Mouse (Mus musculus) neural tube, embryonic 15.5 days (tissue): Measurements from ENCODE around the gene Aes. TPM values are rescaled to one million over a fixed set of nuclear protein-coding genes. Genes with fewer than 3 reads are reported as not detected.

Experiments used
- ATAC-seq: fragments of 200-750 bp; cut with Nextera tagmentation; 2 replicates; pipeline ENCODE4 v1.8.0; 2017; ENCODE audit warnings: mild to moderate bottlenecking, moderate TSS enrichment, moderate library complexity; ENCODE audit not compliant: low FRiP score
- H3K27ac ChIP-seq: fragments of 300-500 bp; sonication (generic); replicated peaks from 2 replicates; pipeline ENCODE4 v1.5.1; 2015; ENCODE audit warnings: mild to moderate bottlenecking, inconsistent platforms
- H3K27me3 ChIP-seq: fragments of 300-500 bp; sonication (generic); replicated peaks from 2 replicates; pipeline ENCODE4 v1.6.1; 2015; ENCODE audit warnings: inconsistent platforms
- H3K36me3 ChIP-seq: fragments of 300-500 bp; sonication (generic); 2 replicates; pipeline ENCODE4 v1.6.1; 2015; ENCODE audit warnings: inconsistent platforms
- H3K4me1 ChIP-seq: fragments of 300-500 bp; sonication (generic); 2 replicates; pipeline ENCODE4 v1.6.1; 2015; ENCODE audit warnings: inconsistent platforms
- H3K4me2 ChIP-seq: fragments of 300-500 bp; sonication (generic); 2 replicates; pipeline ENCODE4 v1.6.1; 2015; ENCODE audit warnings: inconsistent platforms, mild to moderate bottlenecking, moderate library complexity
- H3K4me3 ChIP-seq: fragments of 300-500 bp; sonication (generic); replicated peaks from 2 replicates; pipeline ENCODE4 v1.5.1; 2015; ENCODE audit warnings: mild to moderate bottlenecking, inconsistent platforms
- H3K9ac ChIP-seq: fragments of 300-500 bp; sonication (generic); replicated peaks from 2 replicates; pipeline ENCODE4 v1.6.1; 2015; ENCODE audit warnings: mild to moderate bottlenecking, inconsistent platforms
- H3K9me3 ChIP-seq: fragments of 300-500 bp; sonication (generic); replicated peaks from 2 replicates; pipeline ENCODE4 v1.6.1; 2016; ENCODE audit warnings: inconsistent platforms
- WGBS: fragments of 180-500 bp; shearing (Covaris S2); methylation state at CpG from one replicate; pipeline ENCODE4 v1.1.7; 2015; ENCODE audit warnings: mixed read lengths; 5-methylcytosine and 5-hydroxymethylcytosine counted together
- polyA plus RNA-seq: library from polyadenylated mRNA; unstranded; fragments of >200 nt; fragmentation: Nextera tagmentation; extraction: Ambion mirVana; gene quantifications from 2 replicates; pipeline ENCODE4 v1.2.1, GENCODE M21; 2015

The Aes gene
- polyA plus RNA-seq, 1 experiment from 2014 or later, result 825 TPM

- peaks cover 69% of the 10 kb centered on the region for H3K27me3 ChIP-seq
- WGBS, result 84% methylated on average over 7 of the region's 7 CpGs
- no peak for ATAC-seq
These were observed 33.3 kb downstream of the Aes start for GRCm38 (mm10) chr10:81592631-81593030.

GRCm38 (mm10) chr10:81593223-81593622 lies 33.9 kb downstream of the Aes start:
- Histone ChIP-seq H3K9ac (no peak overlapping the region), H3K27me3 (peaks cover 66% of the 10 kb centered on the region), H3K9me3 (no peaks in the 10 kb centered on the region), H3K36me3 (peaks cover 10% of the 10 kb centered on the region; the same call in 1 of the 2 replicates), H3K27ac (no peak overlapping the region), H3K4me3 (no peak overlapping the region), H3K4me2 (no peak overlapping the region), H3K4me1 (peaks cover 28% of the 10 kb centered on the region)
- ATAC-seq, result no peak
- 74% methylated on average over 4 of the region's 4 CpGs for WGBS

More at GRCm38 (mm10) chr10:81592631-81593030, 33.3 kb downstream of the Aes start:
- no peak overlapping the region for H3K9ac ChIP-seq
- H3K36me3 ChIP-seq, result peaks cover 16% of the 10 kb centered on the region
- peaks cover 24% of the 10 kb centered on the region for H3K4me1 ChIP-seq
- H3K9me3 ChIP-seq, result no peaks in the 10 kb centered on the region
- no peak overlapping the region for H3K4me2 ChIP-seq
- H3K4me3 ChIP-seq, result no peak overlapping the region
- H3K27ac ChIP-seq, result no peak overlapping the region

- Histone ChIP-seq H3K27ac (no peak overlapping the region), H3K27me3 (peaks cover 61% of the 10 kb centered on the region), H3K9me3 (no peaks in the 10 kb centered on the region), H3K4me2 (no peak overlapping the region), H3K4me3 (no peak overlapping the region), H3K4me1 (peaks cover 28% of the 10 kb centered on the region), H3K9ac (no peak overlapping the region), H3K36me3 (peaks cover 3% of the 10 kb centered on the region; the same call in 1 of the 2 replicates)
- 79% methylated on average over 18 of the region's 18 CpGs for WGBS
- no peak for ATAC-seq
These were observed 34.6 kb downstream of the Aes start for GRCm38 (mm10) chr10:81593935-81594334.

GRCm38 (mm10) chr10:81595599-81595998 lies 36.3 kb downstream of the Aes start:
- Histone ChIP-seq H3K4me1 (peaks cover 32% of the 10 kb centered on the region), H3K4me3 (no peak overlapping the region), H3K4me2 (0 out of 2 replicates have a peak overlapping the region, but pooled peaks have one; percentile 49), H3K27me3 (peaks cover 46% of the 10 kb centered on the region), H3K36me3 (no peaks in the 10 kb centered on the region), H3K27ac (no peak overlapping the region), H3K9ac (no peak overlapping the region), H3K9me3 (no peaks in the 10 kb centered on the region)
- 37% methylated on average over 5 of the region's 5 CpGs for WGBS
- no peak for ATAC-seq

- peak overlapping the region; percentile 49 for H3K4me2 ChIP-seq
- no peak for ATAC-seq
- H3K27ac ChIP-seq, result 0 out of 2 replicates have a peak overlapping the region, but pooled peaks have one; percentile 35
- WGBS, result 6% methylated on average over 10 of the region's 10 CpGs
- H3K9me3 ChIP-seq, result no peaks in the 10 kb centered on the region
- H3K27me3 ChIP-seq, result peaks cover 41% of the 10 kb centered on the region
- H3K4me1 ChIP-seq, result peaks cover 43% of the 10 kb centered on the region
- no peaks in the 10 kb centered on the region for H3K36me3 ChIP-seq
- no peak overlapping the region for H3K9ac ChIP-seq
- no peak overlapping the region for H3K4me3 ChIP-seq
These were observed 37.3 kb downstream of the Aes start for GRCm38 (mm10) chr10:81596611-81597010.

GRCm38 (mm10) chr10:81597137-81597950 lies 38.1 kb downstream of the Aes start:
- H3K9ac ChIP-seq, result no peak overlapping the region
- H3K9me3 ChIP-seq, result no peaks in the 10 kb centered on the region
- peak overlapping the region; percentile 10; the same call in 1 of the 2 replicates for H3K27ac ChIP-seq
- 5% methylated on average over 10 of the region's 12 CpGs for WGBS
- no peaks in the 10 kb centered on the region for H3K36me3 ChIP-seq
- H3K4me1 ChIP-seq, result peaks cover 44% of the 10 kb centered on the region
- 0 out of 2 replicates have a peak overlapping the region, but pooled peaks have one; percentile 2 for H3K4me3 ChIP-seq
- peaks cover 34% of the 10 kb centered on the region for H3K27me3 ChIP-seq
- ATAC-seq, result peak; percentile 14; the same call in 1 of the 2 replicates
- H3K4me2 ChIP-seq, result peak overlapping the region; percentile 49

- 27% methylated on average over 3 of the region's 3 CpGs for WGBS
- no peak for ATAC-seq
- Histone ChIP-seq H3K4me1 (peaks cover 47% of the 10 kb centered on the region), H3K9ac (no peak overlapping the region), H3K4me2 (no peak overlapping the region), H3K4me3 (no peak overlapping the region), H3K9me3 (no peaks in the 10 kb centered on the region), H3K27ac (no peak overlapping the region), H3K27me3 (peaks cover 24% of the 10 kb centered on the region), H3K36me3 (no peaks in the 10 kb centered on the region)
These were observed 39.1 kb downstream of the Aes start for GRCm38 (mm10) chr10:81598342-81598741.

GRCm38 (mm10) chr10:81598871-81599270 lies 39.6 kb downstream of the Aes start:
- Histone ChIP-seq H3K4me3 (no peak overlapping the region), H3K27ac (no peak overlapping the region), H3K36me3 (no peaks in the 10 kb centered on the region), H3K9ac (no peak overlapping the region), H3K4me2 (no peak overlapping the region), H3K4me1 (peaks cover 47% of the 10 kb centered on the region), H3K9me3 (no peaks in the 10 kb centered on the region), H3K27me3 (peaks cover 20% of the 10 kb centered on the region)
- 49% methylated on average over 6 of the region's 6 CpGs for WGBS
- ATAC-seq, result no peak

GRCm38 (mm10) chr10:81599630-81600029 lies 40.3 kb downstream of the Aes start:
- no peaks in the 10 kb centered on the region for H3K36me3 ChIP-seq
- ATAC-seq, result no peak
- H3K27me3 ChIP-seq, result peaks cover 12% of the 10 kb centered on the region
- no peak overlapping the region for H3K9ac ChIP-seq
- no peak overlapping the region for H3K4me2 ChIP-seq
- 77% methylated on average over 5 of the region's 5 CpGs for WGBS
- peaks cover 51% of the 10 kb centered on the region for H3K4me1 ChIP-seq
- H3K4me3 ChIP-seq, result no peak overlapping the region
- H3K27ac ChIP-seq, result no peak overlapping the region
- H3K9me3 ChIP-seq, result no peaks in the 10 kb centered on the region

- 51% methylated on average over 10 of the region's 10 CpGs for WGBS
These were observed 40.8 kb downstream of the Aes start for GRCm38 (mm10) chr10:81600096-81600495.

GRCm38 (mm10) chr10:81600738-81601203 lies 41.5 kb downstream of the Aes start, which contains the start of gene Tle6:
Gene Tle6 (minus strand): TSS chr10:81601073.
- ATAC-seq, result peak; percentile 62
- Histone ChIP-seq H3K27ac (no peak within 1 kb of the TSS), H3K4me2 (peak within 1 kb of the TSS; percentile 72), H3K9me3 (no peaks in the 10 kb centered on the region), H3K36me3 (no peaks in the 10 kb centered on the region), H3K4me3 (peak within 1 kb of the TSS; percentile 33), H3K4me1 (peaks cover 55% of the 10 kb centered on the region), H3K27me3 (peaks cover 3% of the 10 kb centered on the region; the same call in 1 of the 2 replicates), H3K9ac (peak within 1 kb of the TSS; percentile 23; the same call in 1 of the 2 replicates)
- under 1% methylated on average over 28 of the region's 28 CpGs for WGBS

More at GRCm38 (mm10) chr10:81600096-81600495, 40.8 kb downstream of the Aes start:
- Histone ChIP-seq H3K27me3 (peaks cover 8% of the 10 kb centered on the region; the same call in 1 of the 2 replicates), H3K4me1 (peaks cover 55% of the 10 kb centered on the region), H3K4me2 (no peak overlapping the region), H3K4me3 (no peak overlapping the region), H3K27ac (no peak overlapping the region), H3K36me3 (no peaks in the 10 kb centered on the region), H3K9me3 (no peaks in the 10 kb centered on the region), H3K9ac (no peak overlapping the region)
- ATAC-seq, result no peak
